Mouse (Mus musculus) myocyte (in vitro differentiated cells): ENCODE measurements around the gene Pabpn1.

Experiments
- CEBPB ChIP-seq: IDR thresholded peaks from 2 replicates; pipeline ENCODE4 v1.6.1; 2011; ENCODE audit warnings: mild to moderate bottlenecking, moderate library complexity; ENCODE audit not compliant: poor library complexity, insufficient read depth, severe bottlenecking
- E2F4 ChIP-seq: IDR thresholded peaks from one replicate; pipeline ENCODE4 v1.6.1; 2011; ENCODE audit warnings: mild to moderate bottlenecking, control low read depth, moderate library complexity; ENCODE audit not compliant: insufficient read depth
- MAX ChIP-seq: IDR thresholded peaks from one replicate; pipeline ENCODE4 v1.6.1; 2011; ENCODE audit warnings: low read depth, mild to moderate bottlenecking, control low read depth
- MYOD1 ChIP-seq, 3 experiments: IDR thresholded peaks; one replicate each; pipeline ENCODE4 v1.6.1; 2011; ENCODE audit warnings: control low read depth in 2 of 3, low read depth in 2 of 3, mild to moderate bottlenecking in 2 of 3, moderate library complexity in 1 of 3; ENCODE audit not compliant: insufficient read length in 2 of 3, control insufficient read depth in 1 of 3
- MYOG ChIP-seq, 3 experiments: IDR thresholded peaks; one replicate each; pipeline ENCODE4 v1.6.1; 2011; ENCODE audit warnings: control low read depth in 2 of 3, low read depth in 2 of 3, mild to moderate bottlenecking in 2 of 3; ENCODE audit not compliant: insufficient read length in 2 of 3, control insufficient read depth in 1 of 3, insufficient read depth in 1 of 3
- POLR2A ChIP-seq: IDR thresholded peaks from one replicate; pipeline ENCODE4 v1.6.1; 2011; ENCODE audit warnings: low read depth, mild to moderate bottlenecking, control low read depth, moderate library complexity; ENCODE audit not compliant: insufficient read length
- POLR2AphosphoS2 ChIP-seq: IDR thresholded peaks from one replicate; pipeline ENCODE4 v1.6.1; 2011; ENCODE audit warnings: low read depth, control low read depth; ENCODE audit not compliant: insufficient read length
- REST ChIP-seq: IDR thresholded peaks from one replicate; pipeline ENCODE4 v1.6.1; 2011; ENCODE audit warnings: mild to moderate bottlenecking, control low read depth, moderate library complexity; ENCODE audit not compliant: insufficient read depth, insufficient read length
- SRF ChIP-seq: IDR thresholded peaks from one replicate; pipeline ENCODE4 v1.6.1; 2011; ENCODE audit warnings: low read depth; ENCODE audit not compliant: control insufficient read depth, insufficient read length
- TCF12 ChIP-seq: IDR thresholded peaks from one replicate; pipeline ENCODE4 v1.6.1; 2011; ENCODE audit warnings: mild to moderate bottlenecking, control low read depth; ENCODE audit not compliant: poor library complexity, insufficient read depth, severe bottlenecking
- TCF3 ChIP-seq: IDR thresholded peaks from one replicate; pipeline ENCODE4 v1.6.1; 2011; ENCODE audit warnings: low read depth, control low read depth; ENCODE audit not compliant: insufficient read length
- USF1 ChIP-seq: IDR thresholded peaks from one replicate; pipeline ENCODE4 v1.6.1; 2011; ENCODE audit warnings: low read depth, mild to moderate bottlenecking, control low read depth, moderate library complexity

DNA sequence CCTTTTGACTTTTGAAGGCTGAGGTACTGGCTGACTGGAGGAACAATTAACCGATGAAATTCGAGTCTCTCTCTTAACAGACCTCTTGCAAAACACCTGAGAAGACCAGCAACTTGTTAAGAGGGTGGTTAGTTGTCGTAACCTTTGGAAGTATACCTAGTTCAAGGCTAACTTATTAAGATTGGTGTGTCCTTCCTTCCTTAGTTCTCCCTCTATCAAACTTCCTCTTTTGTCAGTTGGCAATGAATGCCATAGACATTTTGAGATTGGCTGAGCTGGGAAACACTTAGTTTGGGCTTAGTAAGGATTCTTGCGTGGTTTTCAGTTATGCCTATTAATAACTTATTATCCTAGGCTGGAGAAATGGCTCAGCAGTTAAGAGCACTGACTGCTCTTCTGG, 24.3 kb upstream of the Pabpn1 start:
- TF ChIP-seq MAX (no peak), POLR2A (no peak), POLR2AphosphoS2 (no peak), E2F4 (no peak), USF1 (no peak), CEBPB (no peak), MYOD1 (IDR thresholded peaks at IDR 0.05; ENCODE audit: control insufficient read depth in 1 of 3, insufficient read length in 2 of 3, low read depth in 2 of 3) (no peak), TCF12 (no peak), REST (no peak), TCF3 (no peak), MYOG (IDR thresholded peaks at IDR 0.05; ENCODE audit: control insufficient read depth in 1 of 3, insufficient read depth in 1 of 3, insufficient read length in 2 of 3, low read depth in 2 of 3) (no peak), SRF (no peak)
